Mouse (Mus musculus): ENCODE results near the gene 9930021J03Rik. TPM values are rescaled to one million over a fixed set of nuclear protein-coding genes. Genes with fewer than 3 reads are reported as not detected.
A peak's percentile ranks its signal among the peaks of the same experiment; 100 is the strongest.

9930021J03Rik gene
- polyA plus RNA-seq, 1 experiment from 2014 or later, result 7.1 TPM

DNA sequence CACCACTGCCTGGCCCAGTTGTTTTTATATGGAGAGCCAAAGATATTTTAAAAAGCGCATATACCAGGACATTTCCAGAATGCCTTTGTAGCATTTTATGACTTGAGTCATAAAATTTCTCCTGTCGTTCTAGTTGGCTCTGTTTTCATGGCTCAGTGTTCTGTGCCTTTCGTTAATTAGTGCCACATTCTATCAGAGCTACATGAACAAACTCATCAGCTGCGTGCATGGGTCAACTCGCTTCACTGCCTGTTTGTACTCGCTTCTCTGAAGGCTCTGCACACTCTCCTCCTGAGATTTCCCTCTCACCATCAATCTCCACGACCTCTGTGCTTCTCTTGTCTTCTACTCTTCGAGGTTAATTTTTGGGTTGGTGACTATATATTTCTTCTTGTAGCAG lies 37.2 kb upstream of the 9930021J03Rik start:
- TF ChIP-seq CTCF (IDR thresholded peaks at IDR 0.05; ENCODE audit: low read depth), result no peak
- DNase-seq (no peak), ATAC-seq (ENCODE audit: insufficient read depth) (no peak)
- no peak overlapping the region for H3K9ac ChIP-seq
- H3K4me1 ChIP-seq (ENCODE audit: insufficient read depth), result no peaks in the 10 kb centered on the region
- 75% methylated on average over 8 of the region's 8 CpGs for WGBS
- no peaks in the 10 kb centered on the region for H3K9me3 ChIP-seq (ENCODE audit: low read depth, low read length)
- 0 out of 2 replicates have a peak overlapping the region, but pooled peaks have one; percentile 1 for H3K27ac ChIP-seq (ENCODE audit: low read depth)
- no peaks in the 10 kb centered on the region for H3K36me3 ChIP-seq (ENCODE audit: insufficient read depth)
- H3K27me3 ChIP-seq (ENCODE audit: insufficient read depth, low read length), result no peaks in the 10 kb centered on the region
- no peak overlapping the region for H3K4me2 ChIP-seq
- H3K4me3 ChIP-seq (ENCODE audit: low read depth, low read length), result no peak overlapping the region

DNA sequence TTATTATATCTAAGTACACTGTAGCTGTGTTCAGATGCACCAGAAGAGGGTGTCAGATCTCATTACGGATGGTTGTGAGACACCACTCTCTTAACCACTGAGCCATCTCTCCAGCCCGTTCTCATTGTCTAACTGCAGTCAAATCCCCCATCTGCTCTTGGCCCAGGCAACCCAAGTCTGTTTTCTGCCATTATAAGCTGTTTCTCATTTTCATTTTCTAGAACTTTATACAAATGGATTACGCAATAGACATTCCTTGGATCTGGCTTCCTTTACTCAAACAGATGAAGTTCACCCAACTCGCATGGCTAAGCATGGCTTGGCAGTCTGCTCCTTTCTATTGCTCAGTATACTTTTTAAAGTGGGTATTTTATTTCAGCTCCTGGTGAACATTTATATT lies 34.9 kb upstream of the 9930021J03Rik start:
- Histone ChIP-seq H3K4me1 (ENCODE audit: insufficient read depth) (no peaks in the 10 kb centered on the region), H3K27ac (ENCODE audit: low read depth) (no peak overlapping the region), H3K27me3 (ENCODE audit: insufficient read depth, low read length) (no peaks in the 10 kb centered on the region), H3K4me2 (no peak overlapping the region), H3K9me3 (ENCODE audit: low read depth, low read length) (no peaks in the 10 kb centered on the region), H3K4me3 (ENCODE audit: low read depth, low read length) (no peak overlapping the region), H3K36me3 (ENCODE audit: insufficient read depth) (no peaks in the 10 kb centered on the region), H3K9ac (no peak overlapping the region)
- peak; percentile 76 for DNase-seq
- ATAC-seq (ENCODE audit: insufficient read depth), result no peak
- 72% methylated on average over 4 of the region's 4 CpGs for WGBS
- TF ChIP-seq CTCF (IDR thresholded peaks at IDR 0.05; ENCODE audit: low read depth), result no peak

DNA sequence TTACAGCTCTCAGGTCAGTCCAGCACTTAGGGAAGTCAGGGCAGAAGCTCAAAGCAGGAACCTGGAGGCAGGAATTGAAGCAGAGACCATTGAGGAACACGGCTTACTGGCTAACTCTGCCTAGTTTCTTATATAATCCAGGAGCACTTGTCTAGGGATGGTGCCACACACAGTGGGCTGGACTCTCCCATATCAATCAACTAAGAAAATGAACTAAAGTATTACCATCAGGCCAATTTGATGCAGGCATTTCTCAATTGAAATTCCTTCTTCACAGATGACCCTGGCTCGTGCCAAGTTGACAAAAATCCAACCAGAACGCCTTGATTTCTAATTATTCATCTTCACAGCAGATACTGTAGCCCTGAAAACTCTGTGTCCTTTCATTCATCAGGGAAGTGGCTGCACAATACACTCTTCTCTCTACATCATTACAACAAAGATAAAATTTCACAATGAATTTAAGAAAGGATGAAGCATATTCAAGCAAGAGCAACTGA lies 32.9 kb upstream of the 9930021J03Rik start:
- H3K27ac ChIP-seq (ENCODE audit: low read depth), result no peak overlapping the region
- no peak overlapping the region for H3K4me2 ChIP-seq
- WGBS, result 62% methylated on average over 3 of the region's 3 CpGs
- no peaks in the 10 kb centered on the region for H3K4me1 ChIP-seq (ENCODE audit: insufficient read depth)
- no peaks in the 10 kb centered on the region for H3K36me3 ChIP-seq (ENCODE audit: insufficient read depth)
- TF ChIP-seq CTCF (IDR thresholded peaks at IDR 0.05; ENCODE audit: low read depth), result no peak
- H3K27me3 ChIP-seq (ENCODE audit: insufficient read depth, low read length), result no peaks in the 10 kb centered on the region
- no peak for ATAC-seq (ENCODE audit: insufficient read depth)
- no peak for DNase-seq
- no peak overlapping the region for H3K4me3 ChIP-seq (ENCODE audit: low read depth, low read length)
- H3K9ac ChIP-seq, result no peak overlapping the region
- no peaks in the 10 kb centered on the region for H3K9me3 ChIP-seq (ENCODE audit: low read depth, low read length)

DNA sequence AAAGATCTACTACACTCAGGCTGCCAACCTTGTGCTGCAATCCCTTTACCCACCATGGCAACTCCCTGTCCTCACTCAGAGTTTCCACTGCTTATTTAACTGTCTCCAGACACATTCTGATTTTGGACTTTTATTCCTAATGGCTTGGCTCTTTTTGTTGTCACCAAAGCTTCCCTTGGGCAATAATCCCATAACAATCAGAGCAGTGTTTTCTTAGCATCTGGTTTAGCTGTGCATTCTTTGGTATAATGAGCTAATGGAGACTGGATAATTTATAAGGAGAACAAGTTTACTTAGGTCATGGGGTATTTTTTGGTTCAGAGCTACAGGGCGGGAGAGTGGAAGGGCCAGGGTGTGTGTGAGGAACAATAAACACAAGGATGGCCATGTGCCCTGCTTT lies 32.4 kb upstream of the 9930021J03Rik start:
- Histone ChIP-seq H3K36me3 (ENCODE audit: insufficient read depth) (no peaks in the 10 kb centered on the region), H3K27ac (ENCODE audit: low read depth) (no peak overlapping the region), H3K27me3 (ENCODE audit: insufficient read depth, low read length) (no peaks in the 10 kb centered on the region), H3K4me2 (no peak overlapping the region), H3K9ac (no peak overlapping the region), H3K4me3 (ENCODE audit: low read depth, low read length) (no peak overlapping the region), H3K9me3 (ENCODE audit: low read depth, low read length) (no peaks in the 10 kb centered on the region), H3K4me1 (ENCODE audit: insufficient read depth) (no peaks in the 10 kb centered on the region)
- ATAC-seq (ENCODE audit: insufficient read depth) (no peak), DNase-seq (no peak)
- 88% methylated on average over 1 of the region's 1 CpGs for WGBS
- no peak for TF ChIP-seq CTCF (IDR thresholded peaks at IDR 0.05; ENCODE audit: low read depth)

DNA sequence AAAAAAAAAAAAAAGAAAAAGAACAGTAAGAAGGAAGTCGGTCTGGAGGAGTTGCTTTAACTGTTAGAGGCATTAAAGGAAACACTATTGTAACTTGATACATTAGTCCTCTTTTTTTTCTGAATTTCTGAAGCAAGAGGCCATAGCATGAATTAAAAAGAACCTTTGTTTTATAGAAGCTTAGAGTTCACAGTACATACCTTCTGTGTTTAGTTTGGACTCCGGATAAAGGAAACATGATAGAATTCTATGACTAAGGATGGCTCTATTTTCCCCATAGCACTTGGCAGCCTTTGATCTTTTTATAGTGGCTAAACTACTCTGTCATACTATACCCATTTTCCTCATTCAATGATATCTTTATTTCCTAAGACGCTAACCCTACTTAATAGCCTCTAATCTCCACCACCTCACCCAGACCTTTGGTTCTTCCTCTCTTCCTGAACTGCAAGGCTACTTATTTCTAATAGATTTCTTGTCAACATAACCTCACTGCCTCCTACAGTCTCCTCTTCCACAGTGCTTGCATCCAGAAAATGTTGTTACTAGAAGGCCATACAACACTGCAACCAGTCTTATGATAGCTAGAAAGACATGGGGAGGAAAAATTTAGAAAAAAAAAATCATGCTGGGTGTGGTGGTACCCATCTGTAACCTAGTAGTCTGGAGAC lies 29.7 kb upstream of the 9930021J03Rik start:
- Histone ChIP-seq H3K4me2 (no peak overlapping the region), H3K27ac (ENCODE audit: low read depth) (no peak overlapping the region), H3K27me3 (ENCODE audit: insufficient read depth, low read length) (no peaks in the 10 kb centered on the region), H3K36me3 (ENCODE audit: insufficient read depth) (no peaks in the 10 kb centered on the region), H3K4me1 (ENCODE audit: insufficient read depth) (no peaks in the 10 kb centered on the region), H3K4me3 (ENCODE audit: low read depth, low read length) (no peak overlapping the region), H3K9me3 (ENCODE audit: low read depth, low read length) (no peaks in the 10 kb centered on the region), H3K9ac (no peak overlapping the region)
- no peak for TF ChIP-seq CTCF (IDR thresholded peaks at IDR 0.05; ENCODE audit: low read depth)
- ATAC-seq (ENCODE audit: insufficient read depth) (peak; percentile 38; the same call in 1 of the 2 replicates), DNase-seq (peak; percentile 33)
- WGBS, result 30% methylated on average over 3 of the region's 3 CpGs

DNA sequence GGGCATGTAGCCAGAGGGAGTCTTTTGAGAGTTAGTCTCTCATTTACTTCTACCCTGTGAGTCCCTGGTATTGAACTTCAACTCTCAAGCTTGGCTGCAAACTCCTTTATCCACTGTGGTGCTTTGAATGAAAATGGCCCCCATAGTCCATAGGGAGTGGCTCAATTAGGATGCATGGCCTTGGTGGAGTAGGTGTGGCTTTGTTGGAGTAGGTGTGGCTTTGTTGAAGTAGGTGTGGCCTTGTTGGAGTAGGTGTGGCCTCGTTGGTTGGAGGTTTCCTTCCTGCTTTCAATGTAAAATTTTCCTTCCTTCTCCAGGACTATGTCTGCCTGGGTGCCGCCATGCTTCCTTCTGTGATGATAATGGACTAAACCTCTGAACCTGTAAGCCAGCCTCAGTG lies 25.1 kb upstream of the 9930021J03Rik start:
- no peak for TF ChIP-seq CTCF (IDR thresholded peaks at IDR 0.05; ENCODE audit: low read depth)
- Histone ChIP-seq H3K27me3 (ENCODE audit: insufficient read depth, low read length) (no peaks in the 10 kb centered on the region), H3K9me3 (ENCODE audit: low read depth, low read length) (no peaks in the 10 kb centered on the region), H3K36me3 (ENCODE audit: insufficient read depth) (no peaks in the 10 kb centered on the region), H3K4me3 (ENCODE audit: low read depth, low read length) (no peak overlapping the region), H3K9ac (no peak overlapping the region), H3K4me1 (ENCODE audit: insufficient read depth) (no peaks in the 10 kb centered on the region), H3K4me2 (no peak overlapping the region), H3K27ac (ENCODE audit: low read depth) (no peak overlapping the region)
- ATAC-seq (ENCODE audit: insufficient read depth) (no peak), DNase-seq (no peak)
- WGBS, result 73% methylated on average over 2 of the region's 2 CpGs

DNA sequence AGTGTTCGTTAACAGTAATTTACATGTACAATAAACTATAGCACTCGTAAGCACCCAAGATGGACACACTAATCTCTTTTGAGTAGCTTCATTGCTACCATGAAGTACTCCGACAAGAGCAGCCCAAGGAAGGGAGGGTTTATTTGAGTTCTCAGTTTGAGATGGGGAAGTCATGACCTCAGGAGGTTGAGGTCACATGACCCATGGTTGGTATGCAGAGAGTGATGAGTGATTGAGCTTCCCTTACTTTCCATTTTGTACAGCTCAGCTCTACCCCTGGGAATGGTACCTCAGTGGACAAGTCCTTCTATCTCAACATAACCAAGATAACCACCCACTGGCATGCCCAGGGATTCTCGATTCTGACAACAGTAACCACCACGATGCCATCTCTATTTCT lies 22.8 kb upstream of the 9930021J03Rik start:
- WGBS, result 59% methylated on average over 5 of the region's 5 CpGs
- H3K9me3 ChIP-seq (ENCODE audit: low read depth, low read length), result no peaks in the 10 kb centered on the region
- no peak overlapping the region for H3K4me3 ChIP-seq (ENCODE audit: low read depth, low read length)
- H3K4me1 ChIP-seq (ENCODE audit: insufficient read depth), result no peaks in the 10 kb centered on the region
- DNase-seq (no peak), ATAC-seq (ENCODE audit: insufficient read depth) (no peak)
- H3K27me3 ChIP-seq (ENCODE audit: insufficient read depth, low read length), result no peaks in the 10 kb centered on the region
- no peak for TF ChIP-seq CTCF (IDR thresholded peaks at IDR 0.05; ENCODE audit: low read depth)
- no peak overlapping the region for H3K27ac ChIP-seq (ENCODE audit: low read depth)
- H3K9ac ChIP-seq, result no peak overlapping the region
- H3K36me3 ChIP-seq (ENCODE audit: insufficient read depth), result no peaks in the 10 kb centered on the region
- no peak overlapping the region for H3K4me2 ChIP-seq
